Mouse (Mus musculus) heart, adult 2 months (tissue): ENCODE measurements around the gene Flt4. TPM values are rescaled to one million over a fixed set of nuclear protein-coding genes. Genes with fewer than 3 reads are reported as not detected.

Experiments used
- DNase-seq, 2 experiments: peaks; one replicate each; pipeline ENCODE4 v3.0.0; 2021
- H3K27ac ChIP-seq: fragments of 200-600 bp; 2 replicates; pipeline ENCODE4 v1.8.1; 2022
- H3K27me3 ChIP-seq: fragments of 200-500 bp; 2 replicates; pipeline ENCODE4 v1.6.1; 2012; ENCODE audit warnings: mild to moderate bottlenecking, low read length, inconsistent platforms, mixed read lengths; ENCODE audit not compliant: control insufficient read depth, insufficient read depth
- H3K36me3 ChIP-seq: fragments of 200-500 bp; 2 replicates; pipeline ENCODE4 v1.6.1; 2012; ENCODE audit warnings: low read length, inconsistent platforms; ENCODE audit not compliant: control insufficient read depth, insufficient read depth
- H3K4me1 ChIP-seq: fragments of 200-500 bp; 2 replicates; pipeline ENCODE4 v1.6.1; 2011; ENCODE audit warnings: low read length; ENCODE audit not compliant: control insufficient read depth, insufficient read depth
- H3K4me3 ChIP-seq: fragments of 200-600 bp; 2 replicates; pipeline ENCODE4 v1.8.1; 2022
- H3K79me2 ChIP-seq: fragments of 200-500 bp; replicated peaks from 2 replicates; pipeline ENCODE4 v1.6.1; 2012; ENCODE audit warnings: mild to moderate bottlenecking, inconsistent platforms, low read length, moderate library complexity, mixed read lengths; ENCODE audit not compliant: control insufficient read depth, insufficient read depth
- H3K9ac ChIP-seq: fragments of 200-500 bp; 2 replicates; pipeline ENCODE4 v1.6.1; 2012; ENCODE audit warnings: low read depth, mild to moderate bottlenecking, control low read depth, inconsistent platforms, low read length, mixed read lengths
- CTCF ChIP-seq: fragments of 200-600 bp; IDR thresholded peaks from 2 replicates; pipeline ENCODE4 v1.8.1; 2022; ENCODE audit warnings: antibody characterized with exemption, mild to moderate bottlenecking, moderate library complexity
- EP300 ChIP-seq: fragments of 200-500 bp; IDR thresholded peaks from 2 replicates; pipeline ENCODE4 v1.6.1; 2011; ENCODE audit warnings: low read depth, low read length, control low read depth; ENCODE audit not compliant: insufficient read depth
- POLR2A ChIP-seq: fragments of 200-500 bp; IDR thresholded peaks from 2 replicates; pipeline ENCODE4 v1.6.1; 2011; ENCODE audit warnings: mild to moderate bottlenecking, low read depth, low read length, control low read depth; ENCODE audit not compliant: insufficient read depth
- WGBS: fragments of 180-500 bp; shearing (Covaris S2); methylation state at CpG from one replicate; pipeline ENCODE4 v1.1.7; 2018; 5-methylcytosine and 5-hydroxymethylcytosine counted together
- intact Hi-C: fragments of 180-260 bp; cut with DNase I; formaldehyde crosslinking; loops from one replicate; pipeline ENCODE4 v1.15.1; 2025
- polyA plus RNA-seq: library from polyadenylated mRNA; depleted of rRNA; stranded (reverse); fragments of >200 nt; gene quantifications from 2 replicates; pipeline ENCODE4 v1.2.3, GENCODE M21; 2012
- total RNA-seq, 2 experiments: library from RNA; stranded (reverse); gene quantifications; 2 replicates each; pipeline ENCODE4 v1.2.3; 2021

The Flt4 gene
- total and polyA plus RNA-seq, 3 experiments: 9.3 to 12.2 (median 11.8) TPM

- H3K27ac ChIP-seq: no peak overlapping the region
- intact Hi-C loops: no loop called here
- 35% methylated on average over 5 of the region's 5 CpGs for WGBS
- no peak overlapping the region for H3K9ac ChIP-seq
- H3K36me3 ChIP-seq: no peaks in the 10 kb centered on the region
- H3K4me1 ChIP-seq: peaks cover 8% of the 10 kb centered on the region; the same call in 1 of the 2 replicates
- no peak overlapping the region for H3K4me3 ChIP-seq
- no peaks in the 10 kb centered on the region for H3K27me3 ChIP-seq
- no peak for TF ChIP-seq EP300
- TF ChIP-seq CTCF: no peak
- TF ChIP-seq POLR2A: no peak
- no peaks in the 10 kb centered on the region for H3K79me2 ChIP-seq
- DNase-seq: no peak
Observed at GRCm38 (mm10) chr11:49621953-49622352, 12.9 kb downstream of the Flt4 start.

- Histone ChIP-seq H3K9ac (no peak overlapping the region), H3K4me3 (no peak overlapping the region), H3K27ac (no peak overlapping the region), H3K36me3 (no peaks in the 10 kb centered on the region), H3K79me2 (no peaks in the 10 kb centered on the region), H3K27me3 (no peaks in the 10 kb centered on the region), H3K4me1 (peaks cover 6% of the 10 kb centered on the region; the same call in 1 of the 2 replicates)
- WGBS: 72% methylated on average over 3 of the region's 3 CpGs
- DNase-seq: no peak
- intact Hi-C loops: no loop called here
- no peak for TF ChIP-seq POLR2A
- no peak for TF ChIP-seq CTCF
- no peak for TF ChIP-seq EP300
Observed at GRCm38 (mm10) chr11:49624156-49624555, 15.1 kb downstream of the Flt4 start.

- intact Hi-C loops: no loop called here
- Histone ChIP-seq H3K36me3 (no peaks in the 10 kb centered on the region), H3K27ac (no peak overlapping the region), H3K4me1 (peaks cover 4% of the 10 kb centered on the region; the same call in 1 of the 2 replicates), H3K9ac (no peak overlapping the region), H3K27me3 (no peaks in the 10 kb centered on the region), H3K79me2 (no peaks in the 10 kb centered on the region), H3K4me3 (no peak overlapping the region)
- 71% methylated on average over 15 of the region's 15 CpGs for WGBS
- no peak for DNase-seq
- TF ChIP-seq CTCF (peak; percentile 34), EP300 (no peak), POLR2A (no peak)
Observed at GRCm38 (mm10) chr11:49625863-49626262, 16.8 kb downstream of the Flt4 start.

DNA sequence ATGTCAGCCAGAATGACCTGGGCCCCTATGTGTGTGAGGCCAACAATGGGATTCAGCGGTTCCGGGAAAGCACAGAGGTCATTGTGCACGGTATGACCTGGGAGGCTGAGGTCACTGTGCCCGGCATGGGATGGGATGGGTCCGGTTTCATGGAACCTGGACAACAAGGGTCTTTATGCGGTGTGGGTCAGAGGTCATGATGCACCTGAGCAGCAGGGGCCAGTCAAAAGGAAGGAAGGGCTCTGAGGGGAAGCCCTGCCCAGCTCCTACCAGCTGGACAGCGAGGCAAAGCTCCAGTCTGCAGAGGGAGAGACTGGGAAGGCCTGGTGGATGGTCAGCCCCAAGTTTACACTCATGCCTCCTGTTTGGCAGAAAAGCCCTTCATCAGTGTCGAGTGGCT, 17.7 kb downstream of the Flt4 start:
- Histone ChIP-seq H3K79me2 (no peaks in the 10 kb centered on the region), H3K9ac (no peak overlapping the region), H3K36me3 (no peaks in the 10 kb centered on the region), H3K4me3 (no peak overlapping the region), H3K27ac (no peak overlapping the region), H3K4me1 (peaks cover 6% of the 10 kb centered on the region; the same call in 1 of the 2 replicates), H3K27me3 (no peaks in the 10 kb centered on the region)
- WGBS: 84% methylated on average over 8 of the region's 8 CpGs
- DNase-seq: no peak
- intact Hi-C loops: no loop called here
- TF ChIP-seq EP300 (no peak), POLR2A (no peak), CTCF (no peak)

- intact Hi-C loops: loop anchor here (5.0 kb wide), 1 partner anchor 34 kb away; no protein-coding TSS in a partner anchor
Observed at GRCm38 (mm10) chr11:49631154-49631553, 22.1 kb downstream of the Flt4 start.

GRCm38 (mm10) chr11:49632256-49632655, 23.2 kb downstream of the Flt4 start:
- 48% methylated on average over 2 of the region's 2 CpGs for WGBS
- no peak for DNase-seq
- peak overlapping the region; percentile 36; the same call in 1 of the 2 replicates for H3K27ac ChIP-seq
- H3K9ac ChIP-seq: no peak overlapping the region
- H3K27me3 ChIP-seq: no peaks in the 10 kb centered on the region
- peaks cover 5% of the 10 kb centered on the region; the same call in 1 of the 2 replicates for H3K4me1 ChIP-seq
- TF ChIP-seq CTCF (no peak), EP300 (0 out of 2 replicates have a peak, but pooled peaks have one; percentile 10)
- no peaks in the 10 kb centered on the region for H3K79me2 ChIP-seq
- H3K4me3 ChIP-seq: no peak overlapping the region
- intact Hi-C loops: loop anchor here (5.0 kb wide), 1 partner anchor 35 kb away; no protein-coding TSS in a partner anchor
- H3K36me3 ChIP-seq: no peaks in the 10 kb centered on the region

More at GRCm38 (mm10) chr11:49631154-49631553, 22.1 kb downstream of the Flt4 start:
- no peak overlapping the region for H3K4me3 ChIP-seq
- H3K27me3 ChIP-seq: no peaks in the 10 kb centered on the region
- H3K4me1 ChIP-seq: peaks cover 5% of the 10 kb centered on the region; the same call in 1 of the 2 replicates
- no peaks in the 10 kb centered on the region for H3K79me2 ChIP-seq
- H3K9ac ChIP-seq: no peak overlapping the region
- peak; percentile 73 for TF ChIP-seq CTCF
- TF ChIP-seq POLR2A: no peak
- H3K27ac ChIP-seq: no peak overlapping the region
- WGBS: 30% methylated on average over 3 of the region's 3 CpGs
- no peaks in the 10 kb centered on the region for H3K36me3 ChIP-seq
- DNase-seq: peak in 1 of 2 experiments; percentile 42
